Comparison of ENCODE assay signal across 24 mouse cellular contexts in genomic region chr4:104455760-104456159, GRCm38 (mm10).
DNase-seq lines count a peak whose midpoint lies in the region; ATAC-seq lines count a peak whose summit lies in the region.
"Had no signal": no experiment of that assay in that cellular context is flagged by ENCODE, and none has a peak within 500 bp of the region (broad histone marks: within the 10 kb centered on the region; RNA-seq: fewer than 3 reads in every experiment).

No protein-coding gene starts in this region.

- no peak overlapping the region for H3K4me2 ChIP-seq in kidney, embryonic 16.5 days (replicated peaks; ENCODE audit: low read depth, low read length)
- H3K4me2 ChIP-seq in midbrain, embryonic 14.5 days (ENCODE audit: low read length): no peak overlapping the region
- H3K4me2 ChIP-seq: forebrain, embryonic 13.5 days; heart, embryonic 11.5 days; hindbrain, embryonic 15.5 days; limb, embryonic 15.5 days; liver, embryonic 13.5 days; neural tube, embryonic 15.5 days; stomach, embryonic 15.5 days had no signal

- 63% methylated on average over 3 of the region's 3 CpGs for WGBS in kidney, embryonic 16.5 days
- WGBS in midbrain, embryonic 14.5 days: 78% methylated on average over 3 of the region's 3 CpGs
- WGBS in midbrain, embryonic 10.5 days: 76% methylated on average over 3 of the region's 3 CpGs

- H3K9me3 ChIP-seq in kidney, embryonic 16.5 days (ENCODE audit: low read length): no peaks in the 10 kb centered on the region
- H3K9me3 ChIP-seq in midbrain, embryonic 14.5 days (ENCODE audit: control insufficient read depth, low read length): no peaks in the 10 kb centered on the region
- H3K9me3 ChIP-seq in midbrain, embryonic 10.5 days (replicated peaks): no peaks in the 10 kb centered on the region
- H3K9me3 ChIP-seq: forebrain, embryonic 13.5 days; hindbrain, embryonic 15.5 days; limb, embryonic 10.5 days; limb, embryonic 15.5 days; liver, embryonic 13.5 days; neural tube, embryonic 15.5 days; stomach, embryonic 15.5 days had no signal

- H3K4me3 ChIP-seq in kidney, embryonic 16.5 days (ENCODE audit: low read length): no peak overlapping the region
- no peak overlapping the region for H3K4me3 ChIP-seq in midbrain, embryonic 14.5 days (replicated peaks; ENCODE audit: low read depth, low read length)
- no peak overlapping the region for H3K4me3 ChIP-seq in midbrain, embryonic 10.5 days
- H3K4me3 ChIP-seq: forebrain, embryonic 13.5 days; hindbrain, embryonic 15.5 days; limb, embryonic 10.5 days; limb, embryonic 15.5 days; liver, embryonic 13.5 days; neural tube, embryonic 15.5 days; stomach, embryonic 15.5 days had no signal

- H3K9ac ChIP-seq in kidney, embryonic 16.5 days (replicated peaks; ENCODE audit: low read length): no peak overlapping the region
- H3K9ac ChIP-seq in midbrain, embryonic 14.5 days (replicated peaks; ENCODE audit: low read length): no peak overlapping the region
- H3K9ac ChIP-seq: forebrain, embryonic 13.5 days; hindbrain, embryonic 15.5 days; limb, embryonic 15.5 days; liver, embryonic 13.5 days; neural tube, embryonic 15.5 days; stomach, embryonic 15.5 days had no signal

- no peaks in the 10 kb centered on the region for H3K27me3 ChIP-seq in kidney, embryonic 16.5 days (ENCODE audit: insufficient read depth, low read length)
- H3K27me3 ChIP-seq in midbrain, embryonic 14.5 days (ENCODE audit: control insufficient read depth, insufficient read depth, low read length): no peaks in the 10 kb centered on the region
- no peaks in the 10 kb centered on the region for H3K27me3 ChIP-seq in midbrain, embryonic 10.5 days (ENCODE audit: low read depth, poor library complexity, severe bottlenecking)
- H3K27me3 ChIP-seq: forebrain, embryonic 13.5 days; hindbrain, embryonic 15.5 days; limb, embryonic 15.5 days; liver, embryonic 13.5 days; neural tube, embryonic 15.5 days; stomach, embryonic 15.5 days had no signal

- peak; percentile 56 for DNase-seq in cerebellum, adult 9-10 months
- no peak for DNase-seq in cerebellum, postnatal 36 days
- DNase-seq in kidney, postnatal 4 days: no peak
- DNase-seq in midbrain, embryonic 14.5 days: no peak
- DNase-seq in midbrain, embryonic 10.5 days (ENCODE audit: low spot score): no peak
- DNase-seq in urinary bladder, postnatal 14 days (ENCODE audit: low spot score): no peak
- DNase-seq: adrenal gland, postnatal 25 days; gastrocnemius, postnatal 25 days; heart, adult 11 months; heart, postnatal 36 days; liver, embryonic 13.5 days; lung, adult 18-20 months; lung, postnatal 4 days; retina, postnatal 1 day; right cerebral cortex, postnatal 14 days had no signal

- H3K27ac ChIP-seq in kidney, embryonic 16.5 days (ENCODE audit: low read length): no peak overlapping the region
- H3K27ac ChIP-seq in midbrain, embryonic 14.5 days (replicated peaks; ENCODE audit: low read depth, low read length): 0 out of 2 replicates have a peak overlapping the region, but pooled peaks have one; percentile 32
- no peak overlapping the region for H3K27ac ChIP-seq in midbrain, embryonic 10.5 days (replicated peaks)
- H3K27ac ChIP-seq: forebrain, embryonic 13.5 days; hindbrain, embryonic 15.5 days; limb, embryonic 10.5 days; limb, embryonic 15.5 days; liver, embryonic 13.5 days; neural tube, embryonic 15.5 days; stomach, embryonic 15.5 days had no signal

- no peaks in the 10 kb centered on the region for H3K36me3 ChIP-seq in kidney, embryonic 16.5 days (ENCODE audit: insufficient read depth, low read length)
- H3K36me3 ChIP-seq in midbrain, embryonic 14.5 days (ENCODE audit: control insufficient read depth, insufficient read depth, low read length): no peaks in the 10 kb centered on the region
- no peaks in the 10 kb centered on the region for H3K36me3 ChIP-seq in midbrain, embryonic 10.5 days
- H3K36me3 ChIP-seq: hindbrain, embryonic 15.5 days; limb, embryonic 10.5 days; limb, embryonic 15.5 days; liver, embryonic 13.5 days; neural tube, embryonic 15.5 days; stomach, embryonic 15.5 days had no signal

- peaks cover 6% of the 10 kb centered on the region; the same call in 1 of the 2 replicates for H3K4me1 ChIP-seq in kidney, embryonic 16.5 days (ENCODE audit: insufficient read depth, low read length)
- H3K4me1 ChIP-seq in midbrain, embryonic 14.5 days (ENCODE audit: control insufficient read depth, insufficient read depth, low read length): peaks cover 12% of the 10 kb centered on the region
- peaks cover 3% of the 10 kb centered on the region; the same call in 1 of the 2 replicates for H3K4me1 ChIP-seq in midbrain, embryonic 10.5 days
- H3K4me1 ChIP-seq: limb, embryonic 15.5 days; liver, embryonic 13.5 days; stomach, embryonic 15.5 days had no signal

- 0 out of 2 replicates have a peak, but pooled peaks have one; percentile 31 for ATAC-seq in kidney, embryonic 16.5 days (ENCODE audit: low FRiP score, low TSS enrichment)
- no peak for ATAC-seq in midbrain, embryonic 14.5 days (ENCODE audit: low FRiP score, low TSS enrichment)
- ATAC-seq: forebrain, embryonic 13.5 days; lung, postnatal 0 days had no signal
